Comparison of ENCODE assay signal across 9 mouse cellular contexts in the genomic region with DNA sequence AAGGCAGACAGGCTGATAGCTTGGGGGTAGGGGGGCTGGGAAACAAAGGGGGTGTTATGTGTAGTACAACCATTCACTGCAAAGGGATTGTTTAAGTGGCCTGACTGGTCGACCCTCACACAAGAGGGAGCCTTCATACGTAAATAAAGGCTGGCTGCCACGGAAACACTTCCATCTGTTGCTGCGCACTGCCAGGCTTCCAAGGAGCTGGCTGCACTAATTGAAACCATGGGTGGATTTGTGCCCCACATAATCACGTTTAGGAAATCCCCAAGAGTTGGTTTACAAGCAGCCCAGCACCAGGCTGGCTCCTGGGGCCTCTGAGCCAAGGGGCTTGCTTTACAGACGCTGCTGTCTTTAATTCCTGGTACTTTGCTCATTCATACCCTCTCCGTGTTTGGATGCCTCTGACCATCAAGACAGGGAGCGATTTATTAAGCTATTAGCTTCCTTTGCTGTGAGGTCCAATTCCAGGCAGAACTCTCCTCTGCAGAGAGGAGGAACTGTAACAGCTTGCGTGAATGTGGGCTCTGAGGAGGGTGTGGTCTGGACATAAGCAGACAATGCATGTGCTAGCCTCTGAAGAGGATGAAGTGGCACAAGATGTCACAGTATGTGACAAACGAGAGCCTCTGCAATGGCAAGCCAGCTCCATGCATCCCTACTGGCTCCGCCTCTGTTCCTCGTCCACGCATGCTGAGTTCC.
DNase-seq lines count a peak whose midpoint lies in the region; ATAC-seq and TF ChIP-seq lines count a peak whose summit lies in the region.
"Had no signal": no experiment of that assay in that cellular context is flagged by ENCODE, and none has a peak within 500 bp of the region (broad histone marks: within the 10 kb centered on the region; RNA-seq: fewer than 3 reads in every experiment).

No protein-coding gene starts in this region.

- TF ChIP-seq CTCF in lung, embryonic 14.5 days (IDR thresholded peaks at IDR 0.05; ENCODE audit: low read depth): no peak
- no peak for TF ChIP-seq CTCF in heart, adult 2 months (IDR thresholded peaks at IDR 0.05)

- no peak for TF ChIP-seq POLR2A in heart, adult 2 months (IDR thresholded peaks at IDR 0.05; ENCODE audit: insufficient read depth, low read depth, low read length)

- TF ChIP-seq EP300 in heart, adult 2 months (IDR thresholded peaks at IDR 0.05; ENCODE audit: insufficient read depth, low read depth, low read length): no peak

- H3K9me3 ChIP-seq in lung, embryonic 14.5 days (ENCODE audit: low read depth, low read length): no peaks in the 10 kb centered on the region
- no peaks in the 10 kb centered on the region for H3K9me3 ChIP-seq in embryonic facial prominence, embryonic 15.5 days (replicated peaks)
- no peaks in the 10 kb centered on the region for H3K9me3 ChIP-seq in limb, embryonic 13.5 days
- no peaks in the 10 kb centered on the region for H3K9me3 ChIP-seq in stomach, embryonic 16.5 days (replicated peaks; ENCODE audit: control insufficient read depth, low read length)

- no peaks in the 10 kb centered on the region for H3K79me2 ChIP-seq in heart, adult 2 months (replicated peaks; ENCODE audit: control insufficient read depth, insufficient read depth, low read length)

- peak; percentile 74 for ATAC-seq in lung, embryonic 14.5 days (ENCODE audit: insufficient read depth)
- peak; percentile 65 for ATAC-seq in embryonic facial prominence, embryonic 15.5 days (ENCODE audit: insufficient number of reproducible peaks, low FRiP score, low TSS enrichment, low read depth)
- ATAC-seq in limb, embryonic 13.5 days (ENCODE audit: low FRiP score, low read depth): peak; percentile 92
- no peak for ATAC-seq in stomach, embryonic 16.5 days (ENCODE audit: insufficient read depth, low FRiP score)

- no peak overlapping the region for H3K9ac ChIP-seq in lung, embryonic 14.5 days
- H3K9ac ChIP-seq in embryonic facial prominence, embryonic 15.5 days: no peak overlapping the region
- 0 out of 2 replicates have a peak overlapping the region, but pooled peaks have one; percentile 9 for H3K9ac ChIP-seq in limb, embryonic 13.5 days
- no peak overlapping the region; the same call in 1 of the 2 replicates for H3K9ac ChIP-seq in stomach, embryonic 16.5 days (ENCODE audit: low read length)
- no peak overlapping the region for H3K9ac ChIP-seq in heart, adult 2 months (ENCODE audit: low read depth, low read length)

- DNase-seq in lung, embryonic 14.5 days: peak; percentile 67
- DNase-seq in lung, postnatal 36 days: no peak
- DNase-seq in lung, postnatal 10 days: no peak
- DNase-seq in heart, adult 2 months: no peak
- no peak for DNase-seq in urinary bladder, postnatal 10 days (ENCODE audit: low spot score)
- DNase-seq: cerebellum, postnatal 36 days had no signal

- H3K4me3 ChIP-seq in lung, embryonic 14.5 days (ENCODE audit: low read depth, low read length): no peak overlapping the region
- H3K4me3 ChIP-seq in embryonic facial prominence, embryonic 15.5 days (replicated peaks): no peak overlapping the region
- H3K4me3 ChIP-seq in limb, embryonic 13.5 days: 0 out of 2 replicates have a peak overlapping the region, but pooled peaks have one; percentile 13
- H3K4me3 ChIP-seq in stomach, embryonic 16.5 days (replicated peaks; ENCODE audit: low read length): no peak overlapping the region
- no peak overlapping the region for H3K4me3 ChIP-seq in heart, adult 2 months

- H3K4me2 ChIP-seq in lung, embryonic 14.5 days: peak overlapping the region; percentile 8; the same call in 1 of the 2 replicates
- H3K4me2 ChIP-seq in embryonic facial prominence, embryonic 15.5 days (replicated peaks): peak overlapping the region; percentile 34
- peak overlapping the region; percentile 55 for H3K4me2 ChIP-seq in limb, embryonic 13.5 days (replicated peaks)
- 0 out of 2 replicates have a peak overlapping the region, but pooled peaks have one; percentile 1 for H3K4me2 ChIP-seq in stomach, embryonic 16.5 days (ENCODE audit: low read depth, low read length)

- H3K36me3 ChIP-seq in lung, embryonic 14.5 days (ENCODE audit: insufficient read depth): no peaks in the 10 kb centered on the region
- H3K36me3 ChIP-seq in embryonic facial prominence, embryonic 15.5 days: no peaks in the 10 kb centered on the region
- no peaks in the 10 kb centered on the region for H3K36me3 ChIP-seq in limb, embryonic 13.5 days
- no peaks in the 10 kb centered on the region for H3K36me3 ChIP-seq in stomach, embryonic 16.5 days (ENCODE audit: control insufficient read depth, insufficient read depth, low read length)
- H3K36me3 ChIP-seq in heart, adult 2 months (ENCODE audit: control insufficient read depth, insufficient read depth, low read length): no peaks in the 10 kb centered on the region

- peaks cover 6% of the 10 kb centered on the region; the same call in 1 of the 2 replicates for H3K4me1 ChIP-seq in lung, embryonic 14.5 days (ENCODE audit: insufficient read depth)
- H3K4me1 ChIP-seq in embryonic facial prominence, embryonic 15.5 days: peaks cover 10% of the 10 kb centered on the region
- peaks cover 20% of the 10 kb centered on the region for H3K4me1 ChIP-seq in limb, embryonic 13.5 days
- H3K4me1 ChIP-seq in stomach, embryonic 16.5 days (ENCODE audit: control insufficient read depth, insufficient read depth, low read length): peaks cover 14% of the 10 kb centered on the region
- H3K4me1 ChIP-seq in heart, adult 2 months (ENCODE audit: control insufficient read depth, insufficient read depth, low read length): no peaks in the 10 kb centered on the region

- no peaks in the 10 kb centered on the region for H3K27me3 ChIP-seq in lung, embryonic 14.5 days (ENCODE audit: insufficient read depth, low read length)
- no peaks in the 10 kb centered on the region for H3K27me3 ChIP-seq in embryonic facial prominence, embryonic 15.5 days
- H3K27me3 ChIP-seq in limb, embryonic 13.5 days: 0 out of 2 replicates have a peak, but pooled peaks cover 3% of the 10 kb centered on the region
- no peaks in the 10 kb centered on the region for H3K27me3 ChIP-seq in stomach, embryonic 16.5 days (ENCODE audit: control insufficient read depth, insufficient read depth, low read length)
- H3K27me3 ChIP-seq in heart, adult 2 months (ENCODE audit: control insufficient read depth, insufficient read depth, low read length): no peaks in the 10 kb centered on the region

- 25% methylated on average over 13 of the region's 13 CpGs for WGBS in lung, embryonic 14.5 days
- 16% methylated on average over 13 of the region's 13 CpGs for WGBS in embryonic facial prominence, embryonic 15.5 days
- 15% methylated on average over 13 of the region's 13 CpGs for WGBS in limb, embryonic 13.5 days
- WGBS in stomach, embryonic 16.5 days: 36% methylated on average over 13 of the region's 13 CpGs
- 51% methylated on average over 13 of the region's 13 CpGs for WGBS in heart, adult 2 months

- H3K27ac ChIP-seq in lung, embryonic 14.5 days (ENCODE audit: low read depth): no peak overlapping the region
- H3K27ac ChIP-seq in embryonic facial prominence, embryonic 15.5 days (replicated peaks): 0 out of 2 replicates have a peak overlapping the region, but pooled peaks have one; percentile 6
- peak overlapping the region; percentile 74 for H3K27ac ChIP-seq in limb, embryonic 13.5 days
- peak overlapping the region; percentile 22; the same call in 1 of the 2 replicates for H3K27ac ChIP-seq in stomach, embryonic 16.5 days (ENCODE audit: low read length)
- no peak overlapping the region for H3K27ac ChIP-seq in heart, adult 2 months

- intact Hi-C loops in heart, adult 2 months (cut with DNase I): no loop called here

Comparison
In these comparisons a context has a peak if more than half of its experiments do, and no peak if none do; other contexts are left out.
1. H3K27ac ChIP-seq: peak in embryonic facial prominence, embryonic 15.5 days (single experiment), limb, embryonic 13.5 days (single experiment) and stomach, embryonic 16.5 days (single experiment); none in lung, embryonic 14.5 days (single experiment) and heart, adult 2 months (single experiment).
2. H3K4me2 ChIP-seq: peak in every context shown above with its lines; median percentile 55 in limb, embryonic 13.5 days; 34 in embryonic facial prominence, embryonic 15.5 days; 8 in lung, embryonic 14.5 days; 1 in stomach, embryonic 16.5 days.